Mouse (Mus musculus) adrenal gland, postnatal 10 days (tissue): Measurements from ENCODE around the gene Gpatch3. TPM values are rescaled to one million over a fixed set of nuclear protein-coding genes. Genes with fewer than 3 reads are reported as not detected.

Experiments used
- DNase-seq: peaks from one replicate; pipeline ENCODE4 v3.0.0; 2021; ENCODE audit warnings: mixed read lengths
- microRNA-seq: library from miRNA; unstranded; fragments of <30 nt; microRNA quantifications from one replicate; pipeline ENCODE4 v1.2.0, GENCODE M21; 2021
- total RNA-seq, 2 experiments: library from RNA; stranded (reverse); gene quantifications; 2 replicates each; pipeline ENCODE4 v1.2.3; 2021

Gpatch3 gene
- total RNA-seq, 2 experiments from 2014 or later = 5.7 to 8.1 TPM

GRCm38 (mm10) chr4:133620668-133621067 lies 46.1 kb downstream of the Gpatch3 start:
- no peak for DNase-seq

DNA sequence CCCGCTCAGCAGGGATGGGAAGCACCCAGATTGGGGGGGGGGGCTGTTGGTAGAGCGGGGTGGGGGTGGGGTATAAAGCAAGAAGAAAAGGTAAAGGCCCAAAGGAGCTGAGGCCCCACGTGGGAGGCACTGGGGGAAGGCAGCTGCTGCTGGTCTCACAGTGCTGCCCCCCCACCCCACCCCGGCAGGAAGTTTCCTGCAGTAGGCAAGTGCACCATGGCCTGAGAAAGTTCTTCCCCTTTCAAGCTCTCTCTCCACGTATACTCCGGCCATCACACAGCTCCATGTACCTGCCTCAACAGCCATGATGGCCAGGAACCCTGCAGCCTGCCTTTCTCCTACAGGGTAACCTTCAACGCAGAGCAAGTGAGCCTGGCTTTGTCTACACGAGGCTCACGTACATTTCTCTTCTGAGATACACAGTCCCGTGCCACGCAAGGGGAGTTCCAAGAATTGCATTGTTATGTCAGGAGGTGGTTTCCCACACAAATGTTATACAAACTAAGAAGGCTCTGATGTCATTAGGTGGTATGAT lies 47.7 kb downstream of the Gpatch3 start:
- no peak for DNase-seq

- no peak for DNase-seq
These were observed 50.3 kb downstream of the Gpatch3 start for GRCm38 (mm10) chr4:133624830-133625229.

DNA sequence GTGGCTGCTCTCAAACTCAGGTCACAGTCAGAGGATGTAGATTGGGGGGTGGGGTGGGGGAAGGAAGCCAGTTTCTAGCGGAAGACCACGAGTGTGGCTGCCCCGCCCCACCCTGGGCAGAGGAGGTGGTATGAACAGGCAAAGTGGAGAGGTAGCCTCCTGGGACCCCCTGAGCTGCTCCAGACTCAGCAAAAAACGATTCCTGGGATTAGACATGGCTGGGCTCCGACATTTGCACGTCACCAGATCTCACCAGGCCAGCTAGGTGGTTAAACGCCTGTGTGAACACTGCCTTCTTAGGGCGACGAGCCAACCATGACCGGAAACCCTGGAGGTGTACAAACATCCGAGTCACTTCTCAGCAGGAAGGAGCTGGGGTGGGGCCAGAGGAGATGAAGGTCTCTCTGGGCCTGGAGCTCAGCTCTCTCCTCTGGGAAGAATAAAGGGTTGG lies 51.1 kb downstream of the Gpatch3 start:
- DNase-seq = peak; percentile 53

GRCm38 (mm10) chr4:133626221-133626620 lies 51.7 kb downstream of the Gpatch3 start:
- no peak for DNase-seq

DNA sequence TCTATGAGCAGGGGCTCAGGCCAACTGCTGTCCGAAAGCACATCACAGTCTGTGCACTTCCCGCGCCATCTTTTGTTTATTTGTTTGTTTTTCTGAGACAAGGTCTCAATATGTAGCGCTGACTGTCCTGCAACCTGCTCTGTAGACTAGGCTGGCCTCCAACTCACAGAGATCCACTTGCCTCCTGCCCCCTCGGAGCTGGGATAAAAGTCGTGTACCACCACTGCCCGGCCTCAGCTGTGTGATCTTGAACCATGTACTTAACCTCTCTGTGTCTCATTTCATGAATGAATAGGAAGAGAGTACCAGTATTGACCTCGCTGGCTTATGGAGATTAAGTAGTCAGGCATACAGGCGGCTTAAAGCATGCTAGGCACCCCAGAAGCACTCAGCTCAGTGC lies 52.1 kb downstream of the Gpatch3 start:
- DNase-seq = no peak

- DNase-seq = no peak
These were observed 52.5 kb downstream of the Gpatch3 start for GRCm38 (mm10) chr4:133627039-133627438.

DNA sequence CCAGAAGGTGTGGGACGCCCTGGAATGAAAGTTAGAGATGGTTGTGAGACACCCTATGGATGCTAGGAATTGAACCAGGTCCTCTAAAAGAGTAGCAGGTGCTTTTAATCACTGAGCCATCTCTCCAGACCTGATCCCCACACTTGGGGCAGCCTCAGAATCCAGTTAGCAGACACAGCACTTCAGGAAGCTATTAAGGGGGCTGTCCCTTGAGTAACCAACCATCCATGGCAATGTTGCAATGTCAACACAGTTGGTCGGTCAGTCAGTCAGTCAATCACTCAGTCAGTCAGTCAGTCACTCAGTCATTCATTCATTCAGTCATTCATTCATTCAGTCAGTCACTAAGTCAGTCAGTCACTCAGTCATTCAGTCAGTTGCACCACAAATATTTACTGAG lies 54.0 kb downstream of the Gpatch3 start:
- DNase-seq = no peak

GRCm38 (mm10) chr4:133629191-133629590 lies 54.6 kb downstream of the Gpatch3 start:
- no peak for DNase-seq

- peak; percentile 39 for DNase-seq
These were observed 55.9 kb downstream of the Gpatch3 start for GRCm38 (mm10) chr4:133630326-133630920.

- peak; percentile 46 for DNase-seq
These were observed 56.7 kb downstream of the Gpatch3 start for GRCm38 (mm10) chr4:133631071-133631768.

GRCm38 (mm10) chr4:133631769-133632411 lies 57.3 kb downstream of the Gpatch3 start:
- no peak for DNase-seq

- DNase-seq = peak; percentile 65
These were observed 58.2 kb downstream of the Gpatch3 start for GRCm38 (mm10) chr4:133632483-133633327.

- peak; percentile 96 for DNase-seq
These were observed 58.9 kb downstream of the Gpatch3 start for GRCm38 (mm10) chr4:133633332-133634042.

Small RNA genes within 50 kb of the gene (microRNA-seq; reads per million reads assigned to microRNA genes)
- not detected for gene Gm23158

Other genes starting within 250 kb of the Gpatch3 start
- gene Wdtc1, start 221.3 kb upstream of the Gpatch3 start, total RNA-seq = 10 to 100 TPM; 46.3 to 50.1 TPM
- gene Slc9a1, start 205.0 kb upstream of the Gpatch3 start, total RNA-seq = 10 to 100 TPM; 31.9 to 42.5 TPM
- gene Tent5b, start 94.6 kb upstream of the Gpatch3 start, total RNA-seq = 1 to 10 TPM in 1 of 2 experiments, under 1 TPM in 1; 0.58 to 1.2 TPM
- 1 to 10 TPM; 6.2 to 9.3 TPM for gene Trnp1, start 76.2 kb upstream of the Gpatch3 start, total RNA-seq
- 1 to 10 TPM; 2.1 to 3.1 TPM for gene Kdf1, start 55.8 kb upstream of the Gpatch3 start, total RNA-seq
- 100 to 1,000 TPM in 1 of 2 experiments, 10 to 100 TPM in 1; 95.6 to 102 TPM for gene Nudc, start 28.7 kb upstream of the Gpatch3 start, total RNA-seq
- gene Nr0b2, start 21.4 kb upstream of the Gpatch3 start, total RNA-seq = 10 to 100 TPM; 18.0 to 19.3 TPM
- gene Gpn2, start 9.6 kb downstream of the Gpatch3 start, total RNA-seq = 10 to 100 TPM; 12.9 to 13.3 TPM
- gene Sfn, start 27.4 kb downstream of the Gpatch3 start, total RNA-seq = 1 to 10 TPM; 2.2 to 3.8 TPM
- 10 to 100 TPM; 25.3 to 26.0 TPM for gene Zdhhc18, start 75.4 kb downstream of the Gpatch3 start, total RNA-seq
- 10 to 100 TPM; 11.9 to 18.6 TPM for gene Pigv, start 97.9 kb downstream of the Gpatch3 start, total RNA-seq
- 10 to 100 TPM; 46.7 to 63.4 TPM for gene Arid1a, start 182.0 kb downstream of the Gpatch3 start, total RNA-seq